14 mouse cellular contexts compared by ENCODE assay signal in the genomic region with DNA sequence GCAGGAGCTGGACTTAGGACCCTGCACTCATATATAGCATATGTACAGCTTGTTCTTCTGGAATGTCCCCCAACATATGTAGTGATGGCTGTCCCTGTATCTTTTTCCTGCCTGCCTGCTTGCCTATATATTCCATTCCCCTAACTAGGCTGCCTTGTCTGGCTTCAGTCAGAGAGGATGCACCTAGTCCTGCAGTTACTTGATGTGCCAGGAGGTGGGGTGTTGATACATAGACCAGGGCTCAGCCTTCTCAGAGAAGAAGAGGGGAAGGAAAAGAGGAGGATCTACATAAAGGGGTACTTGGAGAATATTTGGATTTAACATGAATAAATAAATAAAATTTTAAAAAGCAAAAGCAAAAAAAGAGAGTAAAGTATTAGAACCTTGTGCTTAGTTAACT.
DNase-seq lines count a peak whose midpoint lies in the region; ATAC-seq and TF ChIP-seq lines count a peak whose summit lies in the region.
"Had no signal": no experiment of that assay in that cellular context is flagged by ENCODE, and none has a peak within 500 bp of the region (broad histone marks: within the 10 kb centered on the region; RNA-seq: fewer than 3 reads in every experiment).

No protein-coding gene starts in this region.

- no peak overlapping the region for H3K27ac ChIP-seq in forebrain, postnatal 0 days (ENCODE audit: low read depth, low read length)
- H3K27ac ChIP-seq in forebrain, embryonic 13.5 days = no peak overlapping the region
- H3K27ac ChIP-seq: embryonic facial prominence, embryonic 10.5 days; hindbrain, embryonic 14.5 days; neural tube, embryonic 12.5 days had no signal

- DNase-seq in forebrain, postnatal 0 days = no peak
- peak; percentile 6 for DNase-seq in layer of hippocampus, adult 11-12 months (ENCODE audit: low spot score)
- no peak for DNase-seq in layer of hippocampus, adult 9-10 months (ENCODE audit: low spot score)
- peak; percentile 38 for DNase-seq in testis, postnatal 10 days (ENCODE audit: low spot score)
- no peak for DNase-seq in testis, postnatal 14 days (ENCODE audit: low spot score)
- no peak for DNase-seq in gastrocnemius, postnatal 36 days
- DNase-seq: kidney, adult 9 months; lung, postnatal 36 days; midbrain, embryonic 14.5 days had no signal

- H3K4me2 ChIP-seq in forebrain, postnatal 0 days (ENCODE audit: low read depth) = no peak overlapping the region
- H3K4me2 ChIP-seq in forebrain, embryonic 13.5 days = no peak overlapping the region
- H3K4me2 ChIP-seq: heart, embryonic 12.5 days; hindbrain, embryonic 14.5 days; neural tube, embryonic 12.5 days had no signal

- intact Hi-C loops in gastrocnemius, postnatal 36 days (cut with DNase I) = no loop called here

- TF ChIP-seq CTCF in forebrain, postnatal 0 days (IDR thresholded peaks at IDR 0.05; ENCODE audit: low read depth) = peak; percentile 24; the same call in 1 of the 2 replicates

- no peak for ATAC-seq in forebrain, postnatal 0 days
- no peak for ATAC-seq in forebrain, embryonic 13.5 days

- no peaks in the 10 kb centered on the region for H3K9me3 ChIP-seq in forebrain, postnatal 0 days (ENCODE audit: low read length)
- H3K9me3 ChIP-seq in forebrain, embryonic 13.5 days (replicated peaks) = no peaks in the 10 kb centered on the region
- H3K9me3 ChIP-seq: embryonic facial prominence, embryonic 10.5 days; heart, embryonic 12.5 days; neural tube, embryonic 12.5 days had no signal

- no peak overlapping the region for H3K9ac ChIP-seq in forebrain, postnatal 0 days
- H3K9ac ChIP-seq in forebrain, embryonic 13.5 days = no peak overlapping the region
- H3K9ac ChIP-seq: heart, embryonic 12.5 days; hindbrain, embryonic 14.5 days; neural tube, embryonic 12.5 days had no signal

- no peak overlapping the region for H3K4me3 ChIP-seq in forebrain, postnatal 0 days (ENCODE audit: low read depth, low read length)
- no peak overlapping the region for H3K4me3 ChIP-seq in forebrain, embryonic 13.5 days
- H3K4me3 ChIP-seq: embryonic facial prominence, embryonic 10.5 days; heart, embryonic 12.5 days; neural tube, embryonic 12.5 days had no signal

- no peaks in the 10 kb centered on the region for H3K4me1 ChIP-seq in forebrain, postnatal 0 days (ENCODE audit: insufficient read depth)
- no peaks in the 10 kb centered on the region for H3K4me1 ChIP-seq in forebrain, embryonic 13.5 days
- H3K4me1 ChIP-seq: embryonic facial prominence, embryonic 10.5 days; heart, embryonic 12.5 days; neural tube, embryonic 12.5 days had no signal

- no peaks in the 10 kb centered on the region for H3K36me3 ChIP-seq in forebrain, postnatal 0 days (ENCODE audit: insufficient read depth)
- no peaks in the 10 kb centered on the region for H3K36me3 ChIP-seq in forebrain, embryonic 13.5 days (ENCODE audit: poor library complexity, severe bottlenecking)
- H3K36me3 ChIP-seq: embryonic facial prominence, embryonic 10.5 days; heart, embryonic 12.5 days; neural tube, embryonic 12.5 days had no signal

- no peaks in the 10 kb centered on the region for H3K27me3 ChIP-seq in forebrain, postnatal 0 days (ENCODE audit: insufficient read depth, low read length)
- no peaks in the 10 kb centered on the region for H3K27me3 ChIP-seq in forebrain, embryonic 13.5 days
- H3K27me3 ChIP-seq: heart, embryonic 12.5 days; neural tube, embryonic 12.5 days had no signal

Comparison
In these comparisons a context has a peak if more than half of its experiments do, and no peak if none do; other contexts are left out.
1. DNase-seq: peak in layer of hippocampus, adult 11-12 months (single experiment) and testis, postnatal 10 days (single experiment); none in forebrain, postnatal 0 days (single experiment), layer of hippocampus, adult 9-10 months (single experiment), testis, postnatal 14 days (single experiment) and gastrocnemius, postnatal 36 days (0 of 2).